Mouse (Mus musculus) heart, embryonic 10.5 days (tissue): ENCODE results near the gene Noc2l. TPM values are rescaled to one million over a fixed set of nuclear protein-coding genes. Genes with fewer than 3 reads are reported as not detected.
A peak's percentile ranks its signal among the peaks of the same experiment; 100 is the strongest.

Experiments used
- DNase-seq: peaks from one replicate; pipeline ENCODE4 v3.0.0-alpha.2; 2017; ENCODE audit warnings: low spot score
- H3K27ac ChIP-seq: fragments of 300-500 bp; sonication (generic); 2 replicates; pipeline ENCODE4 v1.5.1; 2016; ENCODE audit warnings: mild to moderate bottlenecking
- H3K27me3 ChIP-seq: fragments of 300-500 bp; sonication (generic); 2 replicates; pipeline ENCODE4 v1.6.1; 2016; ENCODE audit warnings: mild to moderate bottlenecking; ENCODE audit not compliant: poor library complexity, insufficient read depth, severe bottlenecking
- H3K36me3 ChIP-seq: fragments of 300-500 bp; sonication (generic); 2 replicates; pipeline ENCODE4 v1.6.1; 2016; ENCODE audit warnings: mild to moderate bottlenecking, moderate library complexity
- H3K4me1 ChIP-seq: fragments of 300-500 bp; sonication (generic); 2 replicates; pipeline ENCODE4 v1.6.1; 2016; ENCODE audit warnings: mild to moderate bottlenecking
- H3K4me3 ChIP-seq: fragments of 300-500 bp; sonication (generic); 2 replicates; pipeline ENCODE4 v1.5.1; 2016; ENCODE audit warnings: mild to moderate bottlenecking, moderate library complexity
- H3K9me3 ChIP-seq: fragments of 300-500 bp; sonication (generic); 2 replicates; pipeline ENCODE4 v1.6.1; 2016; ENCODE audit warnings: mild to moderate bottlenecking, moderate library complexity
- WGBS: fragments of 180-500 bp; shearing (Covaris S2); methylation state at CpG from one replicate; pipeline ENCODE4 v1.1.7; 2016; 5-methylcytosine and 5-hydroxymethylcytosine counted together
- polyA plus RNA-seq: library from polyadenylated mRNA; unstranded; fragments of >200 nt; fragmentation: Nextera tagmentation; extraction: Ambion mirVana; gene quantifications from 2 replicates; pipeline ENCODE4 v1.2.1, GENCODE M21; 2016

Noc2l gene
- 59.2 and 96.5 TPM in 2 replicates for polyA plus RNA-seq

DNA sequence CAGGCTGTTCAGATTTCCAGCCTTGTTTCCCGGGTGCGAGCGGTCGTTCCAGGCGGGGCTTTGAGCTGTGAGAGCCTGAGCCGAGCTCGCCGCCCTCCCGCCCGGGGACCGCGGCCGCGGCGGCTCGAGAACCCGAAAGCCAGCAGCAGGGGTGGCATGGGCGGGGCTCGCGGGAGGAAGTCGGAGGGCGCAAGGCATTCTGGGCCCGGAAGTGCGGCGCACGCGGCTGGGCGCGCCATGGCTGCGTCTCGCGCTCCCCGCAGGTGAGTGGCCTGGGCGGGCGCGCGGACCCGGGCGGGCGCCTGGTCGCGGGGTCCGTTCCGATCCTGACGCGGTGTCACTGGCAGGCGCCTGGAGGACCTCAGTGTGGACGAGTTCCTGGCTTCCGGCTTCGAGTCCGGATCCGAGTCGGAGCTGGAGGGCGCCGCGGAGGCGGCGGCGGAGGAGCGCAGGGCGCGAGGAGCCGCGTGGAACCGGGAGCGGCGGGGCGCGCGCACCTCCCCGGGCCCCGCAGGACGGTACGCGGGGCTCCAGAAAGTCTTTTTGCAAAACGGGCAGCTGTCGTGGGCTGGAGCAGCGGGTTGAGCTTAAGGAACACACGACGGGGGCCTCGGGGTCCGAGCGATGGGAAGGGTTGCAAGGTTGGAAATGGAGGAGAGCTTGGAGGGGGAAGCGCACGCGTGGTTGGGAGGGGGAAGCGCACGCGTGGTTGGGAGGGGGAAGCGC is at the start of gene Noc2l:
Noc2l (plus strand) TSS at position 203 of the 726 bp plus-strand sequence.
- Histone ChIP-seq H3K27ac (peak within 1 kb of the TSS; percentile 93), H3K27me3 (no peaks in the 10 kb centered on the region)

DNA sequence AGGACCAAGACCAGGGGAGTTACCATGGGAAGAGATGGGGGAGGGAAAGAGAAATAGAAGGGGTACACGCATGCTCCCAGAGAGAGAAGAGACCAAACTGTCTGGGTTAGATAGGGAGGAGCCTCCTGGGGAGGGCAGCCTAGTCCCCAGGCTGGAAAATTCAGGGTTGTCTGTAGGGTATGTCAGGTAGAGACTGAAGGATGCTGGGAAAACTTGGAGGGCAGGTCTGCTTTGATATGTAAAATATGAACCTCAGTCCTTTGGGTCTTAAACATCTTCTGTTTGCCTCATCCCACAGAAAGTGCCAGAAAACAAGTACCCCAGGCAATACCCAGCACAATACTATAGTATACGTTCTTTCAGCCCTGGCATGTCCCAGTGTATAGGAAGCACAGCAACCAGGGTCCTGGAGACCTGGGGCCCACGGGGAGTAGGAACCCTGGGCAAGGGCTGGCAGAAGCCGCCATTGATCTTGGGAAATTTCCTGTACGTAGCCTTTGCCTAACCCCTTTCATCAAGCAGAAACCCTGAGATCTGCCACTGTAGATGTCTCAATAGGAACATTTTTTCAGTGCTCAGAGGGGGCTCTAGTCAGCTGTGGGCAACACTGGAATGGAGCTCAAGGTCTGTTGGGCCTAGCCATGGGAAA is 47.5 kb upstream of the Noc2l start:
- Histone ChIP-seq H3K9me3 (no peaks in the 10 kb centered on the region), H3K27me3 (no peaks in the 10 kb centered on the region), H3K4me1 (peaks cover 82% of the 10 kb centered on the region), H3K36me3 (peaks cover 51% of the 10 kb centered on the region), H3K27ac (peak overlapping the region; percentile 83), H3K4me3 (peak overlapping the region; percentile 34; the same call in 1 of the 2 replicates)
- no peak for DNase-seq
- 54% methylated on average over 5 of the region's 5 CpGs for WGBS

More for the DNA sequence above, at the start of gene Noc2l:
- under 1% methylated on average over 90 of the region's 90 CpGs for WGBS
- DNase-seq, result peak; percentile 96
- Histone ChIP-seq H3K4me3 (peak within 1 kb of the TSS; percentile 89), H3K4me1 (peaks cover 20% of the 10 kb centered on the region), H3K9me3 (no peaks in the 10 kb centered on the region), H3K36me3 (peaks cover 62% of the 10 kb centered on the region)

DNA sequence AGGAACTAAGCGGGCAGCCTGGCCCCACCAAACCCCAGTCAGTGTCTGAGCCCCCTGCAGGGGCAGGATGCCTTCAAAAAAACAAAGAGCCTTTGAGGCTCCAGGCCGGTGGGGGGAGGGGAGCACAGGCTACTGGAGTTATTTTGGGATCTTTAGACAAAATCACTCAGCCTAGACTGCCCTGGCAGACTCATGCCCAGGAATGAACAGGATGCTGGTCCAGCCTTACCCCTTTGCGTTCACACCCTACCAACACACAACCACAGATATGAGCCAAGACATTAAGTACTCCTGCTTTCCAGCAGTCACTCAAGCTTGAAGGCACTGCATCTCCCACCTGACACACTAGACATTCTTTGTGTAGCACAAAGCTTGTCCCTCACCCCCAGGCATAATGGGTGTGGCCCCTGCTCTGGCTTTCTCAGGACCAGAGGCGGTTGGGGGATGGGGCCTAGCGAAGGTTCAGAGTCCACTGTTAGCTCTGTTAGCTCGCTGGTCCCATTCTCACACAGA is 46.9 kb upstream of the Noc2l start:
- Histone ChIP-seq H3K4me1 (peaks cover 88% of the 10 kb centered on the region), H3K9me3 (no peaks in the 10 kb centered on the region), H3K27ac (peak overlapping the region; percentile 83), H3K27me3 (no peaks in the 10 kb centered on the region), H3K36me3 (peaks cover 55% of the 10 kb centered on the region), H3K4me3 (peak overlapping the region; percentile 34)
- DNase-seq, result no peak
- 8% methylated on average over 6 of the region's 6 CpGs for WGBS

DNA sequence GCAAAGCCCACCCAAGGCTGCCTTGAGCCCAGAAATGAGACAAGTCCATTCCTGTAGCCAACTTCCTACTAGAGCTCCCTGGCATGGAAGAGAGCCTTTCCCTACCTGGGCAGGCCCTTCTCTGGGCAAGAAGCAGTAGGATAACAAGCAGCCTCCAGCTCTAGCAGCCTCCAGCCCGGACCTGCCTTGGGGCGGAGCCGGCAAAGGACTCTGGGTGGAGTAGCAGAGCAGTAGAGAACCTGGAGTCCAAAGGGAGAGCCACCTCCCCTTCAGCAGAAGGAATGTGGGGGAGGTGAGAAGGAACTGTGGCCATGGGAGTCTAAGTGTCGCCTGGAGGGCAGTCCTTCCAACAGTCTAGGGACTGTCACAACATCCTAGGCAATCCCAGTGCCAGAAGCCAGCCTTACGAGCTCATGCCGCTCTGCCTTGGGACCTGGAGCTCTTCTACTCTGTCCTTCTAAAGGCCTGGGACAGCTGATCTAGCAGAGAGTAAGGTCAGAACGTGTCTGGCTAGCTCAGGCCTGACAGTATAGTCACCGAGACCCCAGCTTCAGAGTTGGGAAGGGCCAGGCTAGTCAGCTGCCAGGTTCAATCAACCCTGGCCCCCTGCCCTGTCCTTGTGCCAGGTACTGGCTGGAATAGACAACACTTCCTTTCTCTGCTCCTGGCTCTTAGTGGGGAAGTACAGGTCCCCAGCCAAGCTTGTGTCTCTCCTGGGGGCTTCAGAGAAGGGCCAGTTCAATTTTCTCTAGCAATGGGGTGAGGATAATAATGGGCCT is 43.2 kb upstream of the Noc2l start:
- Histone ChIP-seq H3K36me3 (peaks cover 50% of the 10 kb centered on the region), H3K4me3 (peak overlapping the region; percentile 29; the same call in 1 of the 2 replicates), H3K27ac (peak overlapping the region; percentile 57), H3K9me3 (no peaks in the 10 kb centered on the region), H3K4me1 (peaks cover 84% of the 10 kb centered on the region), H3K27me3 (no peaks in the 10 kb centered on the region)
- no peak for DNase-seq
- 34% methylated on average over 8 of the region's 8 CpGs for WGBS

DNA sequence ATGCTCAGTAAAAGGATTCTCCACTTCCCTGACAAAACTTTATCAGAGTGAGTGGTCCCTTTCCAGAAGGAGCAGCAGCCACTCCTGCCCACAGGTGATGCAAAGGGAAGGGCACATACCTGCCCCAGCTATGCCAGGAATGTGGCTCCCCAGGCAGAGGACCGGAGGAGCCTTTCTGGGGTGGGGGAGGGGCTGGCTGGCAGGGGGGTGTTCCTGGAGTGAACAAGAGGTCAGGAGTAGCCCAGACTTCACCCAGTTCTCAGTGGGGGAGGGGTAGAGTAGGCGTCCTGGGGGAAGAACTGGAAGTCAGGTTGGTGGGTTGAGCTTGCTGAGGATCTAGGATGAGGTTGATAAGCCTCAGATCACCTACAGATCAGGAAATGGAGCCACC is 42.6 kb upstream of the Noc2l start:
- peaks cover 82% of the 10 kb centered on the region for H3K4me1 ChIP-seq
- H3K27me3 ChIP-seq, result no peaks in the 10 kb centered on the region
- H3K9me3 ChIP-seq, result no peaks in the 10 kb centered on the region
- DNase-seq, result no peak
- peaks cover 50% of the 10 kb centered on the region for H3K36me3 ChIP-seq
- 6% methylated on average over 2 of the region's 2 CpGs for WGBS
- peak overlapping the region; percentile 57 for H3K27ac ChIP-seq
- H3K4me3 ChIP-seq, result peak overlapping the region; percentile 29

DNA sequence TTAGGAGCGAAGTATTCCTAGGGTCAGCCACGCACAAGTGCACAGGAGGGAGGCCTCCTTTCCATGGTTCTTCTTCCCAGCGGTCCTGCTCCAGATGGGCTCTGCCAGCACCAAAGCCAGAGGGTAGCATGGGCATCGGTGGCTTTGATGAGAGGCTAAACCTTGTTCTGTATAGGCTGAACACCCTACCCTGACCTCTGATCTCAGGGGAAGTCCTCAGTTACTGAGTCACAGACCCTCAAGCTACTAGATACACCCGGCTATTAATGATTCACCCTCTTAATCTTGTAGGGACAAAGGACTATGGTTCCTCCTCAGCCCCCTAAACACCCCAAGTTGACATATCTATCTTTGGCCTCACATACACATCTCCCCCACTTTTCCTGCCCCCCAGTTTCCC is 41.9 kb upstream of the Noc2l start:
- Histone ChIP-seq H3K4me3 (0 out of 2 replicates have a peak overlapping the region, but pooled peaks have one; percentile 12), H3K4me1 (peaks cover 75% of the 10 kb centered on the region)

DNA sequence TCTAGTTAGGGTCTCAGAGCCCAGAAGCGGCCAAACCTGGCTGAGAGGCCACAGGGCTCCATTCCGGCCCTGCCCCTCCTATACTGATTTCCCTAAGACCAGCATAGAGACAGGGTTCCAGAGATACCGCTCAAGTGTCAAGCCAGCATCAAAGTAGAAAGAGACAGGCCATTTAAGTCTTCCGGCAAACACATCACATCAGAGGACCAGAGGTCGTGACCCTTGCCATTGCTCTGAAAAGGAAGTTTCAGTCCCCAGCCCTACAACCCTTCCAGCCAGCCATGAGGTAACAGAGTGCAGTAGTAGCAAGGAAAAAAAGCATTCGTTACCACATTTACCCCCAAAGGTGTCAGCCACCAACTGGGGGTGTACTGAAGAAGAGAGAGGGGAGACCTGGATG is 41.5 kb upstream of the Noc2l start:
- Histone ChIP-seq H3K27ac (no peak overlapping the region), H3K4me3 (peak overlapping the region; percentile 12; the same call in 1 of the 2 replicates), H3K36me3 (peaks cover 50% of the 10 kb centered on the region), H3K9me3 (no peaks in the 10 kb centered on the region), H3K4me1 (peaks cover 71% of the 10 kb centered on the region), H3K27me3 (no peaks in the 10 kb centered on the region)
- DNase-seq, result no peak
- WGBS, result 31% methylated on average over 6 of the region's 6 CpGs

More for the DNA sequence above, 41.9 kb upstream of the Noc2l start:
- Histone ChIP-seq H3K27me3 (no peaks in the 10 kb centered on the region), H3K27ac (no peak overlapping the region), H3K9me3 (no peaks in the 10 kb centered on the region), H3K36me3 (peaks cover 50% of the 10 kb centered on the region)
- DNase-seq, result no peak
- WGBS, result 68% methylated on average over 5 of the region's 5 CpGs

DNA sequence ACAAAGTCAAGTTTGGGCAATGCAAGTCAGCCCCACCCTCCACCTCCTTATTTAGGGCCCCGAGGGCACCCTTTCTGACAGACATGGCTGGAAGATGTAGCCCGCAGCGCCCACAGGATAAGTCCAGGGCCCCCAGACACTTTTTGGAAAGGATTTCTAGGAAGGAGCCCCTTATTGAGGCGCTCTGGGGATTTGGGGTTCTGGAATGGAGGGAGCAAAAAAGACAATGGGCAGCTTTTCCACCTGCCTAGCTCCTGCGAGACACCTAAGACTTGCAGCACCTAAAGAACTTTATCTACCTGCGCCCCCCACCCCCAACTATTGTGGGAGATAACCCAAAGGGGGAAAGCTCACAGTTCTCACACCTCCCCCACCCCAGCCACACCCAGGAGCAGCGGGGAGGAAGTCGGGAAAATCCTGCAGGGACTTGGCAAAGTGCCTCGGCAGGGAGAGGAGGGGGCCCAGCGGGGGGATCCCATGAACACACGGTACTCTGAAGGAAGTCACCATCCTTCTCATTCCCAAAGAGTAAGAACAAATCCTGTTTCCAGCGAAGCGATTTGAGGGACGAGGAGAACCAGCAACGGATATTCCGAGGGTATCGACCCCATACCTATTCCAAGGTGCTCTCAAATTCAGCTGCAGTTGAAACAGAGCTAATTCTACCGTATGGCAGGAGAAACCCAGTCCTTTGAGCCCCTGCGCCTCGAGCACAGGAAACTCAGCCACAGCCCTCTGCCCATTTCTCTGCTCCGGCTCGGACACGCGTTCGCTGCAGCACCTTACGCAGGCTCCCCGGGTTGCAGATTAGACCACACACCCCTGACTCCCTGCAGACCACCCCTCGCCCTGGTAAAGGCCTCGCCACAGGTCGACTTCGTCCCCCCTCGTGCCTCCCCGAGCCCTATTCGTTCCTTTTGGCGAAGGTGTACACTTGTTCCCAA is 39.6 kb upstream of the Noc2l start:
- peak overlapping the region; percentile 96 for H3K27ac ChIP-seq
- peaks cover 52% of the 10 kb centered on the region for H3K4me1 ChIP-seq

DNA sequence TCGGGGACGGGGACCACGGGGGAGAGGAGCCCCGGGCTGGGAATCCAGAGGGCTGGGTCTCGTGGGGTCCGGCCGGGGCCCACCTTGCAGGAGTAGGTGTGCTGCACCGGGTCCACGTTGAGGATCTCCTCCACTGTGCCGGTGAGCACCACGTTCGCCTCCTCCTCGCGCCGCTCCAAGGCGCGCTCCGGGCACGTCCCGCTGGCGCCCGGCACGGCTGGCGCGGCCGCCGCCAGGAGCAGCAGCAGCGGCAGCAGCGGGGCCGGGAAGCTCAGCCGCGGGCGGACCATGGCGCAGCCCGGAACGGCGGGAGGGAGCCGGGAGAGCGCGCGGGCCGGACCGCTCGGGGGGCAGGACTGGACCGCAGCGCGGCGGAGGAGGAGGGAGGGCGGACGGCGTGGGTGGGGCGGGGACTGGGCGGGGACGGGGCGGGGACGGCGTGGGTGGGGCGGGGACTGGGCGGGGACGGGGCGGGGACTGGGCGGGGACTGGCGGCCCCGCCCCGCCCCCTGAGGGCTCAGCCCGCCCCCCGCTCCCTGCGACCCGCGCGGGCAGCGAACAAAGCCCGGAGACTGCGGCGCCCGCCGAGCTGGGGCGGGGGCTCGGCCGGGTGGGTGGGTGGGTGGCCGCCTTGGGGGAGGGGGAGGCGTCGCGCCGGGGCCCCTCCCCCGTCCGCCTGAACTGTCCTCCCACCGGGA is 38.5 kb upstream of the Noc2l start, which contains the start of gene Agrn:
Agrn (minus strand) TSS at position 358 of the 698 bp plus-strand sequence.
- Histone ChIP-seq H3K27ac (peak within 1 kb of the TSS; percentile 96), H3K9me3 (no peaks in the 10 kb centered on the region), H3K4me1 (peaks cover 50% of the 10 kb centered on the region), H3K4me3 (peak within 1 kb of the TSS; percentile 94), H3K36me3 (peaks cover 24% of the 10 kb centered on the region), H3K27me3 (no peaks in the 10 kb centered on the region)
- peak; percentile 84 for DNase-seq
- 1% methylated on average over 44 of the region's 88 CpGs for WGBS

More for the DNA sequence above, 39.6 kb upstream of the Noc2l start:
- Histone ChIP-seq H3K36me3 (peaks cover 33% of the 10 kb centered on the region), H3K4me3 (peak overlapping the region; percentile 94), H3K9me3 (no peaks in the 10 kb centered on the region), H3K27me3 (no peaks in the 10 kb centered on the region)
- DNase-seq, result peak; percentile 82
- 3% methylated on average over 35 of the region's 35 CpGs for WGBS

DNA sequence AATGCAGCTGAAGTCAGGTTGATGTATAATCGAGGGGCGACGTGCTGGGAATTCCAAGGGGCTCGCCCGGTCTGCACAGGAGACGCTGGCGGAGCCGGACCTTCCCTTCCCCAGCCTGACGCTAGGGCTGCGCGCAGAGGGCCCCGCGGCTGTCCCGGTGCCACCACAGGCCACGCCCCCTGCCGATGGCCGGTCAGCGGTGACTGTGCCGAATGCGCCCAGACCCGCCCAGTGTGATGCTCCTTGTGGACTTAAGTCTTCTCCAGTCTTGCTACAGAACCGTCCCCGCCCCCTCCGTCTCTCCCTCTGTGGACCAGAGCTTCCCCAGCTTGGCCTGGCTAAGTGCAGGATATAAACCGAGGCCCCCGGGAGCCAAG is 38.0 kb upstream of the Noc2l start:
- H3K36me3 ChIP-seq, result peaks cover 18% of the 10 kb centered on the region
- peaks cover 50% of the 10 kb centered on the region for H3K4me1 ChIP-seq
- peak overlapping the region; percentile 94 for H3K4me3 ChIP-seq
- H3K9me3 ChIP-seq, result no peaks in the 10 kb centered on the region
- peak overlapping the region; percentile 96 for H3K27ac ChIP-seq
- no peaks in the 10 kb centered on the region for H3K27me3 ChIP-seq
- under 1% methylated on average over 26 of the region's 26 CpGs for WGBS
- DNase-seq, result peak; percentile 97

DNA sequence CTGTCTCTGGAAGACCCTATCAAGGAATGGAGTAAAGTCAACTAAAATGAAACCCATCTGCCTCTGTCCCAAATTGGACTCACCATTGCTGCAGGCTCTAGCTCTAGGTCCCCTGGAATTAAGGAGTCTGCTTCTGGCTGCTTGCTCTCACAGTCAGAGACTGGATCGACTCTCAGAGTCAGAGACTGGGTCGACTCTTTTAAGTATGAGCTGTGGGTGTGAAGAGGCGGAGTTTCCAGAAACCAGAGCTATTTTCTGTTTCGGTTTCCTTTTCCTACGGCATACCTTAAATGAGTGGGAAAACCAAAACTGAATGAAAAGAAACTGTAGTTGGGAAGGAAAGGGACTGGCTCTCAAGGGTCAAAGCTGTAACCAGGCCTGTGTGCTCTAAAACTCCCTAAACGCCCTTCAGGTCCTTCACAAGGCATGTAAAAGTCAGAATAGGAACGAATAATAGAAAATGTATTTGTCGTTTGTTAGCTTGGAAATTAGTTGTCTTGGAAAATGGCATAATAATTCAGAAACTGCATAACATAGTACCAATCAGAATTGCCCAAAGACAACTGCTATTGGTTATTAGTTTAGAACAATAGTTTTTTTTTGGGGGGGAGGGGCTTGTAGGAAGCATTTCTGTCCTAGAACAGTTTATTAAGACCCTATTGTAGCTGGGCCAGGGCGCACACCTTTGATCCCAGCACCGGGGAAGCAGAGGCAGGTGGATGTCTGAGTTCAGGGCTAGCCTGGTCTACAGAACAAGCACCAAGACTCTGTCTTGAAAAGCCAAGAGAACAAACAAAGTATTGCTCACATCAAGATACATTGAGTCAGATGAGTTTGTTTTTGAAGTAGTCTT is 35.0 kb upstream of the Noc2l start, which contains the start of gene Isg15:
Isg15 (minus strand) TSS at position 196 of the 853 bp plus-strand sequence.
- H3K36me3 ChIP-seq, result no peaks in the 10 kb centered on the region
- peaks cover 33% of the 10 kb centered on the region for H3K4me1 ChIP-seq
- H3K27me3 ChIP-seq, result peaks cover 20% of the 10 kb centered on the region
- H3K27ac ChIP-seq, result no peak within 1 kb of the TSS
- WGBS, result 58% methylated on average over 10 of the region's 10 CpGs
- DNase-seq, result no peak
- H3K4me3 ChIP-seq, result no peak within 1 kb of the TSS
- no peaks in the 10 kb centered on the region for H3K9me3 ChIP-seq
